ENCODE assay signal across 10 mouse cellular contexts in genomic region chr1:170535221-170535620, GRCm38 (mm10). TPM values are rescaled to one million over a fixed set of nuclear protein-coding genes. Genes with fewer than 3 reads are reported as not detected.
A peak's percentile ranks its signal among the peaks of the same experiment; 100 is the strongest.
DNase-seq lines count a peak whose midpoint lies in the region; TF ChIP-seq lines count a peak whose summit lies in the region.
"Had no signal": no experiment of that assay in that cellular context is flagged by ENCODE, and none has a peak within 500 bp of the region (broad histone marks: within the 10 kb centered on the region; RNA-seq: fewer than 3 reads in every experiment).

No protein-coding gene starts in this region.

- no peak for TF ChIP-seq CTCF in layer of hippocampus, adult 2 months (conservative IDR thresholded peaks at IDR 0.05)

- no peak overlapping the region for H3K4me3 ChIP-seq in layer of hippocampus, adult 2 months
- H3K4me3 ChIP-seq: embryonic facial prominence, embryonic 15.5 days; limb, embryonic 12.5 days; midbrain, embryonic 12.5 days had no signal

- peak; percentile 38 for DNase-seq in kidney, adult 11 months
- DNase-seq in kidney, adult 18-20 months, result no peak
- DNase-seq in Muller cell, postnatal 12 days (ENCODE audit: inconsistent ontology term), result peak; percentile 64
- DNase-seq in adrenal gland, postnatal 14 days, result peak; percentile 63
- peak; percentile 46 for DNase-seq in lung, postnatal 25 days (ENCODE audit: low spot score)
- no peak for DNase-seq in layer of hippocampus, adult 2 months (ENCODE audit: low spot score in 2 of 2)
- no peak for DNase-seq in frontal cortex, postnatal 25 days (ENCODE audit: low spot score in 2 of 2)

- no peak overlapping the region for H3K27ac ChIP-seq in layer of hippocampus, adult 2 months
- H3K27ac ChIP-seq: embryonic facial prominence, embryonic 15.5 days; limb, embryonic 12.5 days; midbrain, embryonic 12.5 days had no signal

RNA-seq across cellular contexts. Expression of gene Nos1ap, which starts 54.4 kb away (rescaled TPM):
- 16.4 and 20.0 TPM in 2 replicates for total RNA-seq in adrenal gland, postnatal 14 days (2021)
- 100 to 1,000 TPM; 207 to 209 TPM for total RNA-seq in layer of hippocampus, adult 2 months (2021)

Comparison
In these comparisons a context has a peak if more than half of its experiments do, and no peak if none do; other contexts are left out.
1. DNase-seq: peak in kidney, adult 11 months (single experiment), Muller cell, postnatal 12 days (single experiment), adrenal gland, postnatal 14 days (single experiment) and lung, postnatal 25 days (single experiment); none in kidney, adult 18-20 months (single experiment), layer of hippocampus, adult 2 months (0 of 2) and frontal cortex, postnatal 25 days (0 of 2).